Mouse (Mus musculus): Measurements from ENCODE around the gene Maml2. TPM values are rescaled to one million over a fixed set of nuclear protein-coding genes. Genes with fewer than 3 reads are reported as not detected.

The Maml2 gene
- total RNA-seq, 2 experiments from 2014 or later, result 0.46 to 2.9 TPM

DNA sequence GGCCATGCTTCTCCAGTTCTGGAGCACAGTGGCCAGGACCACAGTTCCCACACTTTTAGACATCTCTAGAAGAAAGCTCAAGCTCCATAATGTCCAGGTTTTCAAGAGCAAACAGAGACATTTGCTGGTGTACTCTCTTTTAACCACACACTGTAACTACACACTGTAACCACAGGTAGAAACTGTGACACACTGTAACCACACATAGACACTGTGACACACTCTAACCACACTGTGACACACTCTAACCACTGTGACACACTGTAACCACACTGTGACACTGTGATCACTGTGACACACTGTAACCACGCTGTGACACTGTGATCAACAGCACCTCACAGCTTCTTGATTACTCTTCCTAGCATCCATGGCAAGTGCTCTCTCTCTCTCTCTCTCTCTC is 148.5 kb downstream of the Maml2 start:
- ATAC-seq (replicated peaks; ENCODE audit: poor library complexity), result peak; percentile 65

DNA sequence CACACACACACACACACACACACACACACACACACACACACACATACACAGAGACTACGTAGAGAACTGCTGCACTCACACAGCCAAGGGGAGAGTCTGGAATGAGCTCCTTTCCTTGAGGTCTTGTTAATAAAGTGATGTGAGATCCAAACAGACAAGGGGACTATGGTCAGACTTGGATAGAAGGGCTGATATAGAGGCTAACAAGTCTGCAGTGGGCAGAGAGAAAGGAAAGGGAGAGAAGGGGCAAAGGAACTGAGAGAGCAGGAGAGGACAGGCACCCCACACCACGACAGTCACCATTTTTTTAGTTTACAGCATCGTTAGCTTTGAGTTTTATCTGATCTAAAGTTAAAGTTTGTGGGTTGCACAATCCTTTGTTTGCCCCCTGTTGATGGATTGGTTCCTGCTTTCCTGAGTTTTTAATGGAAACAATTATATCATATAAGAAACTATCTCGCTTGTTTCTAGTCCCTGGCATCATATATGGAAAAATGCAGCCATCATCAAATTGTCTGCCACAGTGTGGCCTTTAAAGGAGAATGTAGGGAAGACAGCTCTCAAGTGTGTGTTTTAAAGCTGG is 149.0 kb downstream of the Maml2 start, which contains the start of gene Gm17571:
TSS of gene Gm17571 (minus strand) at position 51 of the 583 bp plus-strand sequence.
- no peak for ATAC-seq (replicated peaks; ENCODE audit: poor library complexity)

DNA sequence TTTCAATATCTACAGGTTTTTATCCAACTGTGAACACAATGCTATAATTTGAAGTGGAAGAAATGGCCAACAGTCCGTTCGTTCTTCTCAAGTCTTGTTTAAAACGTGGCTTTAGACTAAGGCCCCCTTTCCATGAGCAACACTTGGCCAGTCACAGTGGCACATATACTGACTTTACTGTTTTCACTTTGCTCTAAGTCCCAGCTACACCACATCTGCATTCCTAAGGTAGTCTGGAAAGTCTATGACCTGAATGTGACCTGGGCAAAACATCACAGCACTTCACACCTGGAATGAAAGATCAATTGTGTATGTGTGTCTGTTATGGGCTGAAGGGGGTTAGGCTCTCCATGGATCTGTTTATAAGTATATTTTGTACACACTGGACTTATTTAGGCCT is 151.0 kb downstream of the Maml2 start:
- ATAC-seq (replicated peaks; ENCODE audit: poor library complexity), result no peak

GRCm38 (mm10) chr9:13454651-13455123 is 156.9 kb downstream of the Maml2 start:
- ATAC-seq (replicated peaks; ENCODE audit: poor library complexity), result no peak

- no peak for ATAC-seq (replicated peaks; ENCODE audit: poor library complexity)
These were observed 157.5 kb downstream of the Maml2 start for GRCm38 (mm10) chr9:13455231-13455630.

DNA sequence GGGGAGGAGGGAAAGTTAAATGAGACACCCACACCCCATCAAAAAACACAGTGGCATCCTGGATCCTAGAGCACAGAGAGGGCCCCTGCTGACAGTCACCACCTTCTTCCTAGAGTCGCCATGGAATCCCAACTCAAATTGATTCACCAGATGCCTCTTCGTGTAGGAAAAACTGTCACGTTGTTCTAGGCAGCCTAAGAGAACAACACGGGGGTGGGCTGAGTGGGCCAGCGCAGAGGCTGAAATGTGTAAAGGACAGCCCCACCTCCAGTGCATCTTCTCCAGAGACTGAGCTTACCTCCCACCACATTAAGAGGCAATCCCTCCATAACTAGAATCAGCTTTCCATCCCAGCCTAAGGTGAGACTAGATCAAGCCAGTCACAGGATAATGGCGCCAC is 160.0 kb downstream of the Maml2 start:
- no peak for ATAC-seq (replicated peaks; ENCODE audit: poor library complexity)

DNA sequence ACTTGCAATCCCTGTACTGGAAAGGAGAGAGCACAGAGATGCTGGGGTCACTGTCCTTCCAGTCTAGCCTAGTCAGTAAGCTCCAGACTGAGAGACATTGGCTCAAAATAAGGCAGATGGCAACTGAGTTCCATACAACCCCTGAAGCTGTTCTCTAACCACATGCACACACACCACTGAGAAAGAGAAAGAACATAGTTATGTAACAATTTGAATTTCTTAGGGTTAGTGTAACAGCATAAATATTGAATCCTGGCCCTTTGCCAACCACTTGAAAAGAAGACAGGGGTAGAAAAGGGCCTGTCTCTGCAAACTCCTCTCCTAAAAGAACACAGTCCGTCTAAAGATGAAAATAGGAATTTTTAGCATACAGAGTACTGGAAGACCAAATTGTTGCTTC is 161.6 kb downstream of the Maml2 start:
- ATAC-seq (replicated peaks; ENCODE audit: poor library complexity), result no peak

DNA sequence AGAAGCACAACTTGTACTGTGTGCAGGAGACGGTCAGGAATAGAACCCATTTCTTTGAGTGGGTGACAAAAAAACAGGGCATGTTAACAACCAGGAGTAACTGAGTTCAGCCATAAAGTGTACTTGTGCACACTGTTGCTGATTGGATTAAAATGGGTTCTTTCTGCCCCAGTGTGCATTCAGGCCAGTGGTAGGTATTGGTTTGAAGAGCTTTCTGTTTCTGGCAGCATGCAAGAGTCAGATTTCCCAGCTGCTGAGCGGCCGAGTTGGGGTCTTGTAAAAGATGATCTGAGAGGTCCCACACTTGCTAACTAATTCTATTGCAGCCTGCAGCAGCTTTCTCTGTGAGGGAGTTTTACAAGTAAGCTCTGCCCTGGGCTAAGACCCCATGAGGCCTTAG is 162.3 kb downstream of the Maml2 start:
- no peak for ATAC-seq (replicated peaks; ENCODE audit: poor library complexity)

DNA sequence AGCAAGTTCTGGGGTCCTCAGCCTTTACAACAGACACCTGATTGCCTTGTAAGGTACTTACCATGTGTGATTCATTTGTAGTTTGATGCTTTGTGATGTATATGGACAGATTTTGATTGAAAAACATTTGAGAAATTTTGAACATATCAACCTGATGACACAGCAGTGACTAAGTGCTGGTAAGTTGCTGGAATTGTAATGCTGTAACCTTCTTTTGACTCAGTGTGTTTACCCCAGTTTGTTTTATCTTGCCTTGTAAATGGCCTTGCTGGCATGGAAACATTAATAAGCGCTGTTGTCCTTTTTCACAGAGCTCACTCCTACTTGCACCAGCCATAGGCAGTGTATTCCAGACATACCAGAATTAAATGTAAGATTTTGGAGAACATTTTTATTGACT is 163.2 kb downstream of the Maml2 start:
- no peak for ATAC-seq (replicated peaks; ENCODE audit: poor library complexity)

DNA sequence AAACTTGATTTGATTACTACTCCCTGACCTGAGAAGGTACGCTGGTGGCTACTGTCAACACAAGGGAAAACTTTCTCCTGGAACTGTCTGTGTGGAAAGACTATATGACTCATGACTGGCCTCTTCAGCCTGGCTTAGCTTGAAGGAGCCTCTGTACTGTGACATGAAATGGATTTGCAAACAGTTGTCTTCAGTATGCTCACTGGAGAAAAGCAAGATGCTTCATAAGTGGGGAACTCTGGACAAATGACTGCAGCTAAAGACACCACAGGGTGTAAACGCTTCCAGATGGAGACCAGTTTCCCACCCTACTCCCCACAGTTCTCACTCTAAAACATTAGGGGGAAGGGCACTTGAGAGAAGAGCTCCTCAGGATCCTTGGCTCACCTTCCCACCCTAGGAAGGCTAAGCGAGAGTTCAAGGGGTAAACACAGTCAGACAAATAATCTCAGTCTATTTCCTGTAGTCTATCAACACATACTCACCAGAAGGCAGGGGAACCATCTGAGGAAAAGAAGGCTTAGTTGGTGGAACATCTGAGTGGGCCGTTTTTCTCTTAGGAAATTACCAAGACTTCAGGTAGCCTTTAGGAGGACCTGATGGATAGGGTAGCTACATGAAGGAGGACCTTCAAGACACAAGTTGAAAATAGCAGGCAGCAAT is 167.7 kb downstream of the Maml2 start:
- no peak for ATAC-seq (replicated peaks; ENCODE audit: poor library complexity)

GRCm38 (mm10) chr9:13466351-13466750 is 168.6 kb downstream of the Maml2 start:
- peak; percentile 81 for ATAC-seq (replicated peaks; ENCODE audit: poor library complexity)

DNA sequence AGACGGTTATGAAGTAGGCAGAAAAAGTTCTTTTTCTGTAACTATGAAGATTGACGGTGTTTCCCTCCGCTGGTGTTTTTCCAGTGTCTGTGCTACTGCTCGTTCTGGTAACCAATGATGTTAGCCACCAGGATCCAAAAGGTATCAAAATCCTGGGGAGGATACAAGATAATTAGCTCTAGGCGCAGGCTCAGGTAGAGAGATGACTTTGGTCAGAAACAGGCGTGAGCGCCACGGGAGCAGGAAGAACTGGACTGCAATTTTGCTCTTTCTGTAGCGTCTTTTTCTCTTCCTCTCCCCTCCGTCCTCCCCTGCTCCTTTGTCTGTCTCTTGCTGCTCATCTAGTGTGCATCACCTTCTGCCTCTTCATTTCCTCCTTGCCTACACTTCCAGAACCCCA is 169.1 kb downstream of the Maml2 start:
- ATAC-seq (replicated peaks; ENCODE audit: poor library complexity), result peak; percentile 9

GRCm38 (mm10) chr9:13467745-13468144 is 170.0 kb downstream of the Maml2 start:
- ATAC-seq (replicated peaks; ENCODE audit: poor library complexity), result no peak

GRCm38 (mm10) chr9:13468778-13469177 is 171.0 kb downstream of the Maml2 start:
- ATAC-seq (replicated peaks; ENCODE audit: poor library complexity), result peak; percentile 30

DNA sequence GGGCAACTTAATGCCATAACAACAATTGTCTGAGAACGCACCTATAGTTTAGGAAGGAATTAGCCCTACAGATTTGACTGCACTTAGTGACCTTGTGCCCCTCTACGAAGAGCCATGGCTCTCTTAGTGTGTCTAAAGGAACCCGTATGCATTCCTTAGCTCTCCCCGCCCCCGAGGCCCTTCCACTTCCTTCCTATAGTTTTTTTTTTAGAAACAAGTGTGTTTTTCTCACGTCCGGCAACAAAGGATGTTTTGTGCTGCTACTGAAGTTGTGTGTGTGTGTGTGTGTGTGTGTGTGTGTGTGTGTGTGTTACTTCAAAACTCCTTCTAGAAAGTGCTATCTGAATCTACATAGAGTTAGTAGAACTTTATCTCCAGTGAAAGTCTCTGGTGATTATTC is 172.3 kb downstream of the Maml2 start:
- 0 out of 2 replicates have a peak, but pooled peaks have one; percentile 15 for ATAC-seq (replicated peaks; ENCODE audit: poor library complexity)

DNA sequence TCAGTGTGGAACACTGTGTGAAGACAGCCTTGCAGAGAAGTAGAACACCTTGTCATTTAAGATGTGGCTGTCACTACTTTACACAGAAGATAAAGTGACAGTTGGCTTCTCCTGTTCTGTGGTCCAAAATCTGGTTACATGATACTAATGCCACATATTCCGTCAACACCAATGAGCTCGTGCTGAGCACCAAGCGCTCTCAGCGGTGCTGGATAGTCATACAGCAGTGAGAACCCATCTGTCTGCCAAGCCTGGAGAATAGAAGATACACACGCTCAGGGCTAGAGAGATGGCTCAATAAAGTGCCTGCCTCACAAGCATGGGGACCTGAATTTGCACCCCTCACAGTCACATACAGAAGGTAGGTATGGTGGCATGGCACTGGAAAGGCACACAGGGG is 177.2 kb downstream of the Maml2 start:
- no peak for ATAC-seq (replicated peaks; ENCODE audit: poor library complexity)

- ATAC-seq (replicated peaks; ENCODE audit: poor library complexity), result no peak
These were observed 181.5 kb downstream of the Maml2 start for GRCm38 (mm10) chr9:13479275-13479674.

GRCm38 (mm10) chr9:13483199-13484068 is 185.7 kb downstream of the Maml2 start:
- ATAC-seq (replicated peaks; ENCODE audit: poor library complexity), result no peak

DNA sequence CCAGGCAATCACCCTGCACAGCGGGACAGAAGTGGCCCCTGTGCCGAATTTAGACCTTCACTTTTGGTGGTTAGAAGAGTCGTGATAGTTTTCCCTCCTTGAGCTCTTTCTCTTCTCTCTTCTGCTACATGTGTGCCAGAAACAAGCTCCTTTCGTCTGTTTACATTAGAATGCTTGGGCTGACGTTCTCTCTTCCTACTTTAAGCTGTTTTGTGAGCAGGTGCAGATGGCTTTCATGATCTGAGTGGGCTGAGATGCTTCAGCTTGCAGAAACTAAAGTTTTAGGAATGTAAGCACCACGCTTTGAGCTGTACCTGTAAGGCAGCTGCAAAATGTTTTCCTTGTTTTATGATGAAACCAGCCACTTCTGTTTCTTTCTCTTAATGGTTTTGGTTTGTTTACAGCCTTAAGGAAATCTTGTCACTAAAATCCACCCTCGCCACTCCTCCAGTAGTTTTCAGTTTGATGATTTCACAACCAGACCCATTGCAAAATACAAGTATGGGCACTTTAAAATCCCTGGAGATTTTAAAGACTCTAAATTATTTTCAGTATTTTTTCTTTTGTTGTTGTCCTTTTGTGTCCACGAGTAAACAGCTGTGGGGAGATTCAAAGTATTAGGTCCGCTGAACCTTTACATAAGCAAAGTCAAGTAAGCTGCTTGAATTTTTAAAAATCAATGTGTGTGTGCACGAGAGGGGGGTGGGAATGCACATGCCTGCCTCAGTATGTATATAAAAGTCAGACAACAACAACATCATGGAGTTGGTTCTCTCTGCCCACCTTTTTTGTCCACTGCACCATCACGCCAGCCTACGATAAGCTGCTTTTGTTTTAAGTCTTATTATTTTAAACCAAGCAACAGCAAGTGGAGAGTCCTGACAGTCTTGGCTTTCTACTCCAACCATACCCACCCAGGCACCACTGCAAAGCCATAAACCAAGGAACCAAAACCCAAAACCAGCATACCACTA is 186.8 kb downstream of the Maml2 start:
- peak; percentile 76 for ATAC-seq (replicated peaks; ENCODE audit: poor library complexity)

GRCm38 (mm10) chr9:13485914-13486313 is 188.2 kb downstream of the Maml2 start:
- no peak for ATAC-seq (replicated peaks; ENCODE audit: poor library complexity)
